Mouse (Mus musculus) C2C12 (cell line): ENCODE results near the gene S100a4. TPM values are rescaled to one million over a fixed set of nuclear protein-coding genes. Genes with fewer than 3 reads are reported as not detected.

Source experiments
- H3K27me3 ChIP-seq: one replicate; pipeline ENCODE4 v1.6.1; 2011; ENCODE audit not compliant: control insufficient read depth, insufficient read depth, insufficient read length
- H3K36me3 ChIP-seq: one replicate; pipeline ENCODE4 v1.6.1; 2011; ENCODE audit not compliant: control insufficient read depth, insufficient read depth
- H3K4me3 ChIP-seq: one replicate; pipeline ENCODE4 v1.5.1; 2011; ENCODE audit warnings: mild to moderate bottlenecking, control low read depth; ENCODE audit not compliant: poor library complexity, insufficient read depth, severe bottlenecking
- H3K79me2 ChIP-seq: one replicate; pipeline ENCODE4 v1.6.1; 2011; ENCODE audit not compliant: control insufficient read depth, insufficient read depth
- H3K79me3 ChIP-seq: one replicate; pipeline ENCODE4 v1.6.1; 2011; ENCODE audit warnings: low read depth, control low read depth
- H3ac ChIP-seq: one replicate; pipeline ENCODE3; 2011; ENCODE audit warnings: low read depth; ENCODE audit not compliant: control insufficient read depth, insufficient read length
- CEBPB ChIP-seq: IDR thresholded peaks from one replicate; pipeline ENCODE4 v1.6.1; 2011; ENCODE audit warnings: low read depth, mild to moderate bottlenecking, control low read depth, moderate library complexity
- CTCF ChIP-seq: IDR thresholded peaks from one replicate; pipeline ENCODE4 v1.5.1; 2011; ENCODE audit not compliant: control insufficient read depth, insufficient read depth, insufficient read length
- FOSL1 ChIP-seq: IDR thresholded peaks from one replicate; pipeline ENCODE4 v1.8.0; 2011; ENCODE audit warnings: mild to moderate bottlenecking, low read length; ENCODE audit not compliant: poor library complexity, insufficient read depth, severe bottlenecking
- MAX ChIP-seq: IDR thresholded peaks from one replicate; pipeline ENCODE4 v1.6.1; 2011; ENCODE audit warnings: mild to moderate bottlenecking, control low read depth
- MYOD1 ChIP-seq: IDR thresholded peaks from one replicate; pipeline ENCODE4 v1.6.1; 2011; ENCODE audit warnings: low read depth; ENCODE audit not compliant: control insufficient read depth, insufficient read length
- MYOG ChIP-seq: IDR thresholded peaks from one replicate; pipeline ENCODE4 v1.6.1; 2011; ENCODE audit not compliant: control insufficient read depth, insufficient read length; ENCODE audit errors: extremely low read depth
- USF1 ChIP-seq: IDR thresholded peaks from one replicate; pipeline ENCODE4 v1.6.1; 2011; ENCODE audit warnings: low read depth, mild to moderate bottlenecking, control low read depth, moderate library complexity
- long read RNA-seq, 2 experiments: library from polyadenylated mRNA; unstranded; transcript quantifications; one replicate each; pipeline ENCODE4 v2.0.0; 2019 to 2020
- polyA plus RNA-seq: library from polyadenylated mRNA; unstranded; fragments of >200 nt; fragmentation: generic; extraction: Trizol; gene quantifications from one replicate; pipeline ENCODE4 v1.2.1, GENCODE M21; 2012; ENCODE audit warnings: missing spikeins

The S100a4 gene
- 11,980 TPM for polyA plus RNA-seq
- long read RNA-seq, experiment 1, transcript S100a4-201 (3 exons, 498 nt) = major isoform, 628 of 1,063 reads
- long read RNA-seq, experiment 1, transcript S100a4-202 (2 exons, 336 nt) = minor isoform, 402 of 1,063 reads
- long read RNA-seq, experiment 1, partial matches to known transcripts = 1 of 1,063 reads
- long read RNA-seq, experiment 1, other reads (novel, unspliced or antisense) = 32 of 1,063 reads
- long read RNA-seq, experiment 2, transcript S100a4-201 (3 exons, 498 nt) = major isoform, 82 of 89 reads
- long read RNA-seq, experiment 2, partial matches to known transcripts = 2 of 89 reads
- long read RNA-seq, experiment 2, other reads (novel, unspliced or antisense) = 1 of 89 reads

DNA sequence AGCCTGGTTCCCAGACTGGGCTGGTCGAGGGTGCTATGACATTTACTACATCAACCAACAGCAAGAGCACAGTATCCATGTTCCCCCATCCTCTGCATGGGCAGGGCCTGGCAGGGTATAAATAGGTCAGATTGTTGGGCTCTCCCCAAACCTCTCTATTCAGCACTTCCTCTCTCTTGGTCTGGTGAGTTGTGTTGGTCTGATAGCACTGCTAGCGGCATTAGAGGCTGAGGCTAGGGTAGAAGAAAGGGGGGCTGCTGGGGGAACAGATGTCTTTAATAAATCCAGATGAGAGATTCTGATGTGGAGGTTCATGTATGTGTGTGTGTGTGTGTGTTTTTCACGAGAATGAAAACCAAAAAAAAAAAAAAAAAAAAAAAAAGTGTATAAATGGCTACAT, at the start of gene S100a4:
Gene S100a4, plus strand, starts transcription at position 149 of the 400 bp plus-strand sequence.
- TF ChIP-seq CTCF (no peak), FOSL1 (no peak), USF1 (no peak), MYOG (no peak), MAX (peak; percentile 68), MYOD1 (no peak), CEBPB (no peak)
- Histone ChIP-seq H3K79me2 (peaks cover 51% of the 10 kb centered on the region), H3K36me3 (peaks cover 23% of the 10 kb centered on the region), H3ac (peak within 1 kb of the TSS; percentile 77), H3K4me3 (peak within 1 kb of the TSS; percentile 44), H3K27me3 (no peaks in the 10 kb centered on the region), H3K79me3 (peaks cover 33% of the 10 kb centered on the region)

DNA sequence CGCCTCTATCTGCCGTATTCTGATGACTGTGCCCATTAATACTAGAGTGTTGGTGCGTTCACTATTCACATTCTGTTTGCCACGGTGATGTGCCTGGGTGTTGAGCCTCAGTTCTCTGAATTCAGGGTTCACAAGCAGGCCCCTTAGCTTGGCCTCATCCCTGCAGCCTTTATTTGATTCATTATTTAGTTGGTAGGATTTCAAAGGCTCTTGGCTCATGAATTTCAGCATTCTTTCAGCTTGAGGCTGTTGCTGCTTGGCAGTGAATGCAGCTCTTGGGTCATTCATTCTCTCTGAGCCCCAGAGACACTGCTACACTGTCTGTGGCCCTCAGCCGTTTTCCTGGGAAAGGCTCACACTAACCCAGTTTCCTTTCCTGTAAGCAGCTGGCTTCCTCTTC, 47.6 kb upstream of the S100a4 start:
- no peaks in the 10 kb centered on the region for H3K79me2 ChIP-seq
- no peak overlapping the region for H3ac ChIP-seq
- H3K36me3 ChIP-seq = no peaks in the 10 kb centered on the region
- TF ChIP-seq CTCF (no peak), FOSL1 (no peak), MYOD1 (no peak), USF1 (no peak), MAX (no peak), MYOG (no peak), CEBPB (no peak)
- H3K4me3 ChIP-seq = no peak overlapping the region
- no peaks in the 10 kb centered on the region for H3K79me3 ChIP-seq
- no peaks in the 10 kb centered on the region for H3K27me3 ChIP-seq

DNA sequence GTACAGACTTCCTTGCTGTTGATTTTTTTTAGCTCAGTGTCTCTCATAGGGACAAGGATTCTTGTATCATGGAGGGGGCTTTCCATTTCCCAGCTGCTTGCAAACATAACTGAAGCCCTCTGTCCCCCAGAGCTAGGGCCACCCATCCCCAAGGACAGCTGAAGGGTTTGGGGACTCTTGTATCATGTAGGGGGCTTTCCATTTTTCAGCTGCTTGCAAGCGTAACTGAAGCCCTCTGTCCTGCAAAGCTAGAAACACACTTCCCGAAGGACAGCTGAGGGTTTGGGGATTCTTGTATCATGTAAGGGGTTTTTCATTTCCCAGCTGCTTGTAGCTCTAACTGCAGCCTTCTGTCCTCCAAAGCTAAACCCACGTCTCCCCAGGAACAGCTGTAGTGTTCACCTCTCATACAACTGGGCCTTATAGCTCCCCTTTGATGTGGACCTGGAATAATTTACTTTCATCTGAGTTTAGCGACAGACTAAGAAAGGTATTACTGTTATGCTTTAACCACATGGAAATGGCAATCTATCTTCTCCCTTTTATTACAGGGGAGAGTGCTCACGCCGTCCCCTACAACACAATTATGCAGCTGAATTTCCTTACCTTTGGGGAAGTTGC, 43.5 kb upstream of the S100a4 start, which contains the start of gene S100a3:
Gene S100a3, plus strand, starts transcription at position 571 of the 621 bp plus-strand sequence.
- Histone ChIP-seq H3K4me3 (no peak within 1 kb of the TSS), H3K79me3 (no peaks in the 10 kb centered on the region), H3K27me3 (no peaks in the 10 kb centered on the region), H3ac (no peak within 1 kb of the TSS), H3K36me3 (no peaks in the 10 kb centered on the region), H3K79me2 (no peaks in the 10 kb centered on the region)
- TF ChIP-seq MYOD1 (no peak), MYOG (no peak), USF1 (no peak), FOSL1 (no peak), CTCF (no peak), CEBPB (no peak), MAX (no peak)

DNA sequence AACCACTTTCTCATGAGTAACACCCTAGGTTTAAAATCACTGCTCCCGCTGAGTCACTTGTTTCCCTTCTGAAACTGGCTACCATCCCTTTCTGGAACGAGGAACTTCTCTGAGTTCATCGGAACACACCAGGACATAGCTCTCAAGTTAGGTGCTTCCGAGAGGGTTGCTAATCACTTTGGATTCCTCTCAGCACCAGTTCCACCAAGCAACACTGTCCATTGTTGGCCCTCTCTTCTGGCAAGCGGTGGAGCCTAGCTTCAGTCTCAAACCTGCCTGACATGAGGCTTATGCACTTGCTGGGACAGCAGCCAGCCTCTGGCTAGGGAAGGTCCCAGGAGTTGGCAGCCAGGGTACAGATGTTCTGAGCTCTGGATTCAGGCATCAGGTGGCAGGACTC, 28.9 kb upstream of the S100a4 start:
- H3K4me3 ChIP-seq = no peak overlapping the region
- H3K79me2 ChIP-seq = no peaks in the 10 kb centered on the region
- no peaks in the 10 kb centered on the region for H3K36me3 ChIP-seq
- no peaks in the 10 kb centered on the region for H3K79me3 ChIP-seq
- TF ChIP-seq CTCF (no peak), FOSL1 (peak; percentile 2), USF1 (no peak), CEBPB (no peak), MYOG (no peak), MAX (peak; percentile 8), MYOD1 (no peak)
- H3ac ChIP-seq = no peak overlapping the region
- H3K27me3 ChIP-seq = no peaks in the 10 kb centered on the region

DNA sequence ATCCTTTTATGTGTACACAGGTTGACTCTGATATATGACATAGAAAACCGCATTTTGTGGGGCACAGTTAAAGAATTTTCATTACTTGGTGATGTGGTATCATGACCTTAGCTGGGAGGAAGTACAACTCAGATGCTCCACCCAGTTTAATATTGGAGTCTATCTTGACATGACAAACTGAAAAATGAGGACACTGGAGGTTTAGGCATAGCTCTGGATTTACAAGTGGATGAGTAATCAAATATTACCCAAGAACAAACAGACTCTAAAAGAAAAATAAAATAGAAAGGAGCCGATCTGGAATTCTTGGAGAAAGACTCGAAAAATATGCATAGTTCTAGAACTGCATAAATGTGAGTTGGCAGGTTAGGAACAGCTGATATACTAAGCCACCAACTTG, 28.3 kb upstream of the S100a4 start:
- TF ChIP-seq CEBPB (peak; percentile 82), CTCF (no peak)
- Histone ChIP-seq H3K4me3 (no peak overlapping the region), H3K79me3 (no peaks in the 10 kb centered on the region), H3K27me3 (no peaks in the 10 kb centered on the region), H3K79me2 (no peaks in the 10 kb centered on the region), H3ac (no peak overlapping the region), H3K36me3 (no peaks in the 10 kb centered on the region)
